Mouse (Mus musculus) left cerebral cortex, postnatal 25 days (tissue): ENCODE data around the gene Fam20a. TPM values are rescaled to one million over a fixed set of nuclear protein-coding genes. Genes with fewer than 3 reads are reported as not detected.

Experiments
- DNase-seq, 2 experiments: peaks; one replicate each; pipeline ENCODE4 v3.0.0; 2022; ENCODE audit warnings: low spot score in 2 of 2, mixed read lengths in 1 of 2
- intact Hi-C: fragments of 180-260 bp; cut with DNase I; formaldehyde crosslinking; loops from one replicate; pipeline ENCODE4 v1.15.1; 2025
- total RNA-seq, 2 experiments: library from RNA; stranded (reverse); gene quantifications; 2 replicates each; pipeline ENCODE4 v1.2.3; 2021

The Fam20a gene
- total RNA-seq, result 10 to 100 TPM; 13.8 to 15.8 TPM

GRCm38 (mm10) chr11:109721781-109722446 is at the start of gene Fam20a:
Gene Fam20a, minus strand, starts transcription at chr11:109722279.
- intact Hi-C loops, result loop anchor here (2.0 to 5.0 kb wide), 2 partner anchors 50 to 139 kb away; no protein-coding TSS in a partner anchor
- peak; percentile 55 to 76 for DNase-seq

- no peak for DNase-seq
- intact Hi-C loops, result no loop called here
These were observed 49.3 kb upstream of the Fam20a start for GRCm38 (mm10) chr11:109771381-109771780.

- intact Hi-C loops, result no loop called here
- no peak for DNase-seq
These were observed 48.1 kb upstream of the Fam20a start for GRCm38 (mm10) chr11:109770185-109770584.

- intact Hi-C loops, result no loop called here
- no peak for DNase-seq
These were observed 47.0 kb upstream of the Fam20a start for GRCm38 (mm10) chr11:109769091-109769490.

GRCm38 (mm10) chr11:109760063-109760462 is 38.0 kb upstream of the Fam20a start:
- no peak for DNase-seq
- intact Hi-C loops, result no loop called here

GRCm38 (mm10) chr11:109758616-109759215 is 36.6 kb upstream of the Fam20a start:
- intact Hi-C loops, result no loop called here
- peak in 1 of 2 experiments; percentile 11 for DNase-seq

- intact Hi-C loops, result no loop called here
These were observed 32.1 kb upstream of the Fam20a start for GRCm38 (mm10) chr11:109754105-109754602.

GRCm38 (mm10) chr11:109751636-109752603 is 29.8 kb upstream of the Fam20a start:
- intact Hi-C loops, result no loop called here
- no peak for DNase-seq

More at GRCm38 (mm10) chr11:109754105-109754602, 32.1 kb upstream of the Fam20a start:
- DNase-seq, result peak; percentile 14 to 68

GRCm38 (mm10) chr11:109745210-109745609 is 23.1 kb upstream of the Fam20a start:
- intact Hi-C loops, result no loop called here
- no peak for DNase-seq

- intact Hi-C loops, result no loop called here
- DNase-seq, result no peak
These were observed 15.9 kb upstream of the Fam20a start for GRCm38 (mm10) chr11:109737967-109738366.

GRCm38 (mm10) chr11:109736406-109736805 is 14.3 kb upstream of the Fam20a start:
- intact Hi-C loops, result no loop called here
- no peak for DNase-seq

- intact Hi-C loops, result no loop called here
- DNase-seq, result no peak
These were observed 12.3 kb upstream of the Fam20a start for GRCm38 (mm10) chr11:109734341-109734740.

GRCm38 (mm10) chr11:109732726-109733438 is 10.8 kb upstream of the Fam20a start:
- intact Hi-C loops, result no loop called here

GRCm38 (mm10) chr11:109728371-109728770 is 6.3 kb upstream of the Fam20a start:
- intact Hi-C loops, result no loop called here

More at GRCm38 (mm10) chr11:109732726-109733438, 10.8 kb upstream of the Fam20a start:
- DNase-seq, result no peak

GRCm38 (mm10) chr11:109722711-109723110 is 632 bp upstream of the Fam20a start:
- DNase-seq, result no peak

More at GRCm38 (mm10) chr11:109728371-109728770, 6.3 kb upstream of the Fam20a start:
- no peak for DNase-seq

GRCm38 (mm10) chr11:109721320-109721780 is 729 bp downstream of the Fam20a start:
- intact Hi-C loops, result loop anchor here (5.0 kb wide), 1 partner anchor 49 kb away; no protein-coding TSS in a partner anchor
- DNase-seq, result no peak

More at GRCm38 (mm10) chr11:109722711-109723110, 632 bp upstream of the Fam20a start:
- intact Hi-C loops, result loop anchor here (2.0 to 5.0 kb wide), 2 partner anchors 50 to 138 kb away; no protein-coding TSS in a partner anchor

- intact Hi-C loops, result loop anchor here (5.0 kb wide), 1 partner anchor 49 kb away; no protein-coding TSS in a partner anchor
These were observed 1.2 kb downstream of the Fam20a start for GRCm38 (mm10) chr11:109720809-109721319.

GRCm38 (mm10) chr11:109719399-109719798 is 2.7 kb downstream of the Fam20a start:
- intact Hi-C loops, result no loop called here
- DNase-seq, result no peak

More at GRCm38 (mm10) chr11:109720809-109721319, 1.2 kb downstream of the Fam20a start:
- peak in 1 of 2 experiments; percentile 28 for DNase-seq
